Mouse (Mus musculus): Measurements from ENCODE around the gene Apeh.
"Not testable (repeated sequence)": the region's sequence is repeated elsewhere in the genome, so short reads cannot be mapped to it uniquely, and the experiment has no call there.

Apeh gene

GRCm38 (mm10) chr9:108094184-108094941 is at the start of gene Apeh:
Apeh (minus strand) TSS chr9:108094606.
- peak; percentile 97 for DNase-seq (ENCODE audit: low read depth)

GRCm38 (mm10) chr9:108143470-108143869 is 49.1 kb upstream of the Apeh start:
- DNase-seq (ENCODE audit: low read depth): no peak

GRCm38 (mm10) chr9:108141387-108141786 is 47.0 kb upstream of the Apeh start:
- no peak for DNase-seq (ENCODE audit: low read depth)

GRCm38 (mm10) chr9:108139963-108140695 is 45.7 kb upstream of the Apeh start:
- DNase-seq (ENCODE audit: low read depth): no peak

- no peak for DNase-seq (ENCODE audit: low read depth)
Measured at GRCm38 (mm10) chr9:108139169-108139962, 45.0 kb upstream of the Apeh start.

- DNase-seq (ENCODE audit: low read depth): no peak
Measured at GRCm38 (mm10) chr9:108138118-108138517, 43.7 kb upstream of the Apeh start.

GRCm38 (mm10) chr9:108137523-108137922 is 43.1 kb upstream of the Apeh start:
- no peak for DNase-seq (ENCODE audit: low read depth)

GRCm38 (mm10) chr9:108136930-108137462 is 42.6 kb upstream of the Apeh start:
- no peak for DNase-seq (ENCODE audit: low read depth)

- no peak for DNase-seq (ENCODE audit: low read depth)
Measured at GRCm38 (mm10) chr9:108136225-108136624, 41.8 kb upstream of the Apeh start.

GRCm38 (mm10) chr9:108135679-108136078 is 41.3 kb upstream of the Apeh start:
- not testable (repeated sequence) for DNase-seq (ENCODE audit: low read depth)

GRCm38 (mm10) chr9:108133478-108133877 is 39.1 kb upstream of the Apeh start:
- DNase-seq (ENCODE audit: low read depth): no peak

GRCm38 (mm10) chr9:108132373-108132772 is 38.0 kb upstream of the Apeh start:
- no peak for DNase-seq (ENCODE audit: low read depth)

GRCm38 (mm10) chr9:108131502-108131901 is 37.1 kb upstream of the Apeh start:
- no peak for DNase-seq (ENCODE audit: low read depth)

- no peak for DNase-seq (ENCODE audit: low read depth)
Measured at GRCm38 (mm10) chr9:108129042-108129948, 34.9 kb upstream of the Apeh start.

GRCm38 (mm10) chr9:108128248-108128647 is 33.8 kb upstream of the Apeh start:
- DNase-seq (ENCODE audit: low read depth): no peak

- DNase-seq (ENCODE audit: low read depth): no peak
Measured at GRCm38 (mm10) chr9:108126436-108127180, 32.2 kb upstream of the Apeh start.

GRCm38 (mm10) chr9:108125731-108126130 is 31.3 kb upstream of the Apeh start:
- no peak for DNase-seq (ENCODE audit: low read depth)

- DNase-seq (ENCODE audit: low read depth): no peak
Measured at GRCm38 (mm10) chr9:108123916-108124315, 29.5 kb upstream of the Apeh start.

GRCm38 (mm10) chr9:108121170-108121969 is 27.0 kb upstream of the Apeh start:
- DNase-seq (ENCODE audit: low read depth): no peak

- DNase-seq (ENCODE audit: low read depth): peak; percentile 67
Measured at GRCm38 (mm10) chr9:108120671-108121070, 26.3 kb upstream of the Apeh start.
